Mouse (Mus musculus): Measurements from ENCODE around the gene Tmem50a.

- TF ChIP-seq CTCF (IDR thresholded peaks at IDR 0.05) (no peak), EP300 (IDR thresholded peaks at IDR 0.05) (no peak)
These were observed 11.8 kb downstream of the Tmem50a start for GRCm38 (mm10) chr4:134903046-134903445.

All from lung, postnatal 0 days (tissue).